Mouse (Mus musculus) spleen, adult 2 months (tissue): ENCODE results near the gene Vcpkmt.

Source experiments
- CTCF ChIP-seq: fragments of 200-500 bp; IDR thresholded peaks from 2 replicates; pipeline ENCODE4 v1.5.1; 2011; ENCODE audit warnings: mild to moderate bottlenecking, inconsistent platforms; ENCODE audit not compliant: insufficient read depth, insufficient read length, insufficient replicate concordance; ENCODE audit errors: extremely low read depth
- POLR2A ChIP-seq: fragments of 200-500 bp; IDR thresholded peaks from 2 replicates; pipeline ENCODE4 v1.6.1; 2011; ENCODE audit warnings: low read depth, low read length, inconsistent platforms

DNA sequence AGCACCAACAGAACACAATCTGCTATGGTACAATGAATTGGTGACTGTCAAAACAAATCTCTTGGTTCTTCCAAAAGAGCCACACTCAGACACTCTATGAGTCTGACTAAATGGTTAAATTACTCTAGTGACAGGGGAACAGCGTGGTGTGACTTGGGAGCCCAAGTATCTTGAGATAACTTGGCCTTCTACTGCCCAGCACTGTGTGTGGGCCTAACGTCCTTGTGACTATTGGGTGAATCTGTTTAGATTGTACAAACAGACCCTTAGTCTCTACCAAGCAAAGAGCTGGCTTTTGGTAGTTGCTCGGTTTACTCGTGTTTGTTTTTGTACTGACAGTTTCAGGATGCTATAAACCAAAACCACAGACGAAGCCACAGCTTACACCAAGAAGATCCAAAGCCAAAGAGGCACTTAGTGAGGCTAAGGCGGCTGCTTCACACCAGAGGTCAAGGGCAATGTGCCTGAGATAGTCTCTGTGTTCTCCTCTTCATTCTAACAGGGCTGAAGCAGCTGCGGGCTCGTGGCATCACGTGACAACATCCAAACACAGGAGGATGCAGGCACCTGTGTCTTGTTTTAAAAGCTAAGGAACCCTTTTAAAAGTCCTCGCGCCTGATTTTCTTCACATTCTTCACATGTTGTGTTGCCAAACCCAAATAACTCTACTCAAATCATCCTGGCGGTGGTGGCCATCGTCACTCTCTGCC lies 53.0 kb downstream of the Vcpkmt start:
- TF ChIP-seq CTCF: no peak
- no peak for TF ChIP-seq POLR2A
